Mouse (Mus musculus) gastrocnemius, postnatal 14 days (tissue): ENCODE measurements around the gene Apoe. TPM values are rescaled to one million over a fixed set of nuclear protein-coding genes. Genes with fewer than 3 reads are reported as not detected.

Experiments used
- DNase-seq: peaks from one replicate; pipeline ENCODE4 v3.0.0; 2021; ENCODE audit warnings: mixed read lengths
- intact Hi-C: fragments of 180-260 bp; cut with DNase I; formaldehyde crosslinking; loops from one replicate; pipeline ENCODE4 v1.15.1; 2025; ENCODE audit warnings: low total_unique reads
- total RNA-seq, 2 experiments: library from RNA; stranded (reverse); gene quantifications; 2 replicates each; pipeline ENCODE4 v1.2.3; 2021

The Apoe gene
- total RNA-seq, 2 experiments from 2014 or later = 56.6 to 84.2 TPM

DNA sequence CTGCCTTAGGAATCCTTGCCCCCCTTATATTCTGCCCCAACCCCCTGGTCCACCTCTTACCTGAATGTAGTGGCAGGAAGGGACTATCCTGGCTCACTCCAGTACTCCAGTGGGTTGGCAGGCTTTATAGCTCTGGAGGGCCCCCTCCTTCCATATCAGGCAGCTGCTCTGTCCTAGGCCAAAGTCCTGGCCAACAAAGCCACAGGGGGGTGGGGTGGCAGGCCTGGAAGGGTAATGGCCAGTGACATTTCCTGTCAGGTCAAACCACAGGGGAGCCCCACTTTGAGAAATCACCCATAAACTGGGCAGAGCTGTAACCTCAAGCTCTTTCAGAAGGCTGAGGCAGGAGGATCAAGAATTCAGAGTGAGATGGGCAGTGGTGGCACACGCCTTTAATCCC, 22.3 kb downstream of the Apoe start:
- no peak for DNase-seq
- intact Hi-C loops = no loop called here

DNA sequence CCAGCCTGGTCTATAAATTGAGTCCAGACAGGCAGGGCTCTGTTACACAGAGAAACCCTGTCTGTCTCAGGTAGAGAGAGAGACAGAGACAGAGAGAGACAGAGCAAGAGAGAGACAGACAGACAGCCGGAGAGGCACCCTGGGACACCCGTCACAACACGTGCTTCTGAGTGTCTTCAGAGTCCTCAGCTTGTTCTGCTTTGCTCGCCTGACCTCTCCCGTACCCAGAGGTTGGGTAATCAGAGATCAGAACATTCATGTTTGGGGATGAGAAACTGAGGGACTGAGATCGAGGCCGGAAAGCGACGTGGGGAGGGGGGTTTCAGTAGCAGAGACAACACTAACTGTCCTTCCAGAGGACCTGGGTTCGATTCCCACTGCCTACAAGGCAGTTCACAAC, 23.2 kb downstream of the Apoe start:
- intact Hi-C loops = no loop called here
- no peak for DNase-seq

DNA sequence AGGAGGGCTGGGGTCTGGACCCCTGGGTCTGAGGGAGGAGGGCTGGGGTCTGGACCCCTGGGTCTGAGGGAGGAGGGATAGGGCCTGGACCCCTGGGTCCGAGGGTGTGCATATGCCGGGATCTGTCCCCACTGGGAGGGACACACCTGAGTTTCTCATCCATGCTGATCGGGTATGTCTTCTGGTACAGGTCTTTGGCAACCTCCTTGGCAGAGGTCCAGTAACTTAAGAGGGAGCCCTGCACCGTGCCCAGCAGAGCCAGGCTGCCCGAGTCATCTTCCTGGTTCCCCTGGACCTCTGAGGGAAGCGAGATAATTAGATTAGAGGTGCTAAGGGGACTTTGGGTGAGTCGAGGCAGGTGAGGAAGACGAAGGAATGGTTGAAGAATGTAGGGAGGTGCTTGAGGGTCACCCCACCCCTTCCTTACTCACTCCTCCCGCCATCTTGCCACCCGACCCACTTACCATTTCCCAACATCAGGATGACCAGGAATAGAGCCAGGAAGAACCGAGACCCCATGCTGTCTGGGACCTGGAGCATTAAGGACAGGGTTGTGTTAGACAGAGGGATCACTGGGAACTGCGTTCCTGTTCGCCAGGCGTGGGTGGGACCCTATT, 25.8 kb downstream of the Apoe start:
- intact Hi-C loops = no loop called here
- no peak for DNase-seq

DNA sequence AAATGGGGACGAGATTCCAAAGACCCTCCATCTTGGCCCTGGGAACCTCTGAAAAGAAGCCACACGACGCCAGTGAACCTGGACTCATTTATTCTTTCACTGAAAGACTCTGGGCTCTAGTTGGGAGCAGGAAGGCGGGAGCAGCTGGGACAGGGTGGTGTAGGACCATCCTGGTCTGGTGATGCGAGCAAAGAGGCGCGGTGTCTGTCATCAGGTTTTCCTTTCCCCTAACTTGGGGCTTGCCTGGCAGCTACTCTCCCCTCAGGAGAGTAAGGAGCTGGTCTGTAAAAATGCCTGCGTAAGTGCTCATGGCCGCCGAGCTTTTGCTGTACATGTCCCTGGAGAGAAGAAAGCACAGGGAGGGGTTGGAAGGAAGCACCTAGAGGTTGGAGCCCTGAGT, 27.5 kb downstream of the Apoe start:
- intact Hi-C loops = no loop called here
- DNase-seq = no peak

DNA sequence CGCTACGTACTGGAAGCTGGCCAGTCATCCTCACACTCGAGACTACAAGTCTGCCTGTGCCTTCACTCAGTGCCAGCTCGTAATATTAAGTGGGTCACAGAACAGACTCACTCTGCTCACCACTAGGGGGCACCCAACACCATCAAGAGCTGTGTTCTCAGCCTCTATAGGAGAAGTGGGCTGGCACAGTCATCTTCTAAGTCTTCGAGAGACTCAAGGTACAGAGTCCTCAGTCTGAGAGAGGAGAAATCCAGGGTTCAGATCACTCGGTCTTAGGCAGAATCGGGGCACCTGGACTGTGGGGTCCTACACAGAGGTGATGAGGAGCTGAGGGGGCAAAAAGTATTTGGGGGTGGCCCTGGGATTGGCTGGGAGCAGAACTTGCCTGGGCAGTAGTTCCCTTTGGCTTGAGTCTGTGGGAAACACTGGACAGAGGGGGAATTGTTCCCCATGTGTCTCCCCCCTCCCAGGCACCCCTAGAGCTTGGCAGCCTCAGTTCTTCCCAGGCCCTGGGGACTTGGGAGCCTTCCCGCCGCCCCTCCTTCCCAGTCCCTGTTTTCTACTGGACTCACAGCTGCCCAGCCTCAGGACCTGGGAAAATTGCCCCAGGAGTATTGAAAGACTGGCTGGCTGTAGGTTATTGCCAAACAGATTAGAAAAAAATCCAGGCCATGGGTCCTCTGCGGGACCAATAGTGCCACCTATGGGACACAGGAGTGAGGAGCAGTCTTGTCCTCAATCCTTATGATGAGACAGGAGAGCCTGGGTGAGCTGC, 29.9 kb downstream of the Apoe start:
- DNase-seq = peak; percentile 91
- intact Hi-C loops = loop anchor here (2.0 kb wide), 1 partner anchor 34 kb away; no protein-coding TSS in a partner anchor

DNA sequence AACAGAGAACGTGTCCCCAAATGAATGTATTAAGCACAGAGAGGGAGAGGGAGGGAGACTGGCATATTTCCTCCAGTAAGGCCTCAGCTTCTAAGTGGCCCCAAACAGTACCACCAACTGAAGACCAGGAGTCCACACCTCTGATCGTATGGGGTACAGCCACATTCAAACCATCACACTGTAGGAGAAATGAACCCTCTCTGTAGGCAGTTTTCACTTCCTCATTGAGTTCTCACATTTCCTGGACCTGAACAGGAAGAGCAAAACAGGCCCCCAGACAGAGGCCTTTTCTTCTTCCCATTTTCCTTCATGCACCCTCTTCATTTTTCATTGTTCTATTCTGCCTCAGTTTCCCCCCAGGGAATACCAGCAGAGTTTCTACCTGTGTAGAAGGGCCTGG, 31.6 kb downstream of the Apoe start:
- intact Hi-C loops = no loop called here
- DNase-seq = no peak

DNA sequence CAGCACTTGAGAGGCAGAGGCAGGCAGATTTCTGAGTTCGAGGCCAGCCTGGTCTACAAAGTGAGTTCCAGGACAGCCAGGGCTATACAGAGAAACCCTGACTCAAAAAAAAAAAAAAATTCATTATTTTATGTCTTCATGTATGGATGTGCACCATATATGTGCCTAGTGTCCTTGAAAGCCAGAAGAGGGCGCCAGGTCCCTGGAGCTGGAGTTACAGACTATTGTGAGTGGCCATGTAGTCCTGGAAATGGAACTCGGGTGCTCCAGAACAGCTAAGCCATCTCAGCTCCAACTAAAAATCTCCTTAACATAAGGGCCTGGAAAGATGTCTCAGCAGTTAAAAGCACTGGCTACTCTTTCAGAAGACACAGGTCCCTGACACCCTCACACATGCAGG, 32.2 kb downstream of the Apoe start:
- intact Hi-C loops = no loop called here
- DNase-seq = no peak

DNA sequence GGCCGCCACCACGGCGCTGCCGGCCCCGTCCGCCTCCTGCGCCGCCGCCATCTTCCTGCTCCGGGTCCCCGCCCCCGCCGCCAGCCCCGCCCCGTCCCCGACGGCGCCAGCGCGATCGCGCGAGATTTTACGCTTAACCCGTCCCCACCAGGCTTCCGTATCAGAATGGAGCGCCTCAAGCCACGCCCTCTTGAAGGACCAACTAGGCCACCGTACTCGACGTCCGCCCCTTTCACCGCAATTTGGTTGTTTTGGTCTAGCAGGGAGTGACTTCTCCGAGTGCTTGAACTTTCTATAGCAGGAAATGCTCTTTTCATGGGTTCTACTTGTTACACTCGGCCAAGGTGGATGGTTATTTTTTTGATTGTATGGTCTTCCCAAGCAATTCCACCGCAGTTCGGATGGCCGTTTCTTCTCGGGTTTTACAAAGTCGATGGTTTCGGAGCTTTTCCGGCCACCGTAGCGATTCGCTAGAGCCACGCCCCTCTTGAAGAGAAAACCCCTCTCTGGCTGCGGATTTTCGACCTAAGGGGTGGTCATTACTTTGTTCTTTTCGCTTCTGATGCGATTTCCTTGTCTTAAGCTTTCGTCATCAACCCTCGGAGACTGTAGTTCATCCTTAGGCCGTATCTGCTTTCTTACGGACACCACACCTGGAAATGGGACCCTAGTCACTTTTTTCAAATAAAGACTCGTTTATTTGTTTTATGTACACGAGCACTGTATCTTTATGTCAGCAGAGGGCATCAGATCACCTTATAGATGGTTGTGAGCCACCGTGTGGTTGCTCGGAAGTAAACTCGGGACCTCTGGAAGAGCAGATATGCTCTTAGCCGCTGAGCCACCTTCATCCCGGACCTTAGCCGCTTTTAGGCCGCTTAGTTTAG, 33.8 kb downstream of the Apoe start, which contains the start of gene Clptm1:
Gene Clptm1, minus strand, starts transcription at position 79 of the 887 bp plus-strand sequence.
- intact Hi-C loops = no loop called here
- DNase-seq = peak; percentile 97

DNA sequence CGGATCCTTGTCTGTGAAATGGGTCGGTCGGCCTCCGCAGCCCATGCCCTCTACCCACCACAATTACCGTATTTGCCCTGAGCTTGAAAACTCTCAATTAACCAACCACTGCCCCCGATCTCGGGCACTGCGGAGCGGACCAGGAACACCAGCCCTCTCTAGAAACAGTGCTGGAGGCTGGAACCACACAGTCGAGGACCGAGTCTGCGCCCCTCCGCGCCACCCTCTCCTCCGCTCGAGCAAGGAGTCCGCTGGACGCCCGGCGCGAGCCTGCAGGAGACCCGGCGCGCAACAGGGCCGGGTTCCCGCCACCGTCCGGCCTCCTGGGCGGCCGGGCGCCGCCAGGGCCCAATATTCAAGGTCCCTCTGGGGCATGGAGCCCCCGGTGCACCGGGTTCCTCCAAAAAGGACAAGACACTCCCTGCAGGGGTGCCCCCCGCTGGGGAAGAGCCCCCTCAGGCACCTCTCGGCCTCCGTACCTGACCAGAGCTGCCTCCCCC, 34.5 kb downstream of the Apoe start:
- DNase-seq = no peak
- intact Hi-C loops = no loop called here

DNA sequence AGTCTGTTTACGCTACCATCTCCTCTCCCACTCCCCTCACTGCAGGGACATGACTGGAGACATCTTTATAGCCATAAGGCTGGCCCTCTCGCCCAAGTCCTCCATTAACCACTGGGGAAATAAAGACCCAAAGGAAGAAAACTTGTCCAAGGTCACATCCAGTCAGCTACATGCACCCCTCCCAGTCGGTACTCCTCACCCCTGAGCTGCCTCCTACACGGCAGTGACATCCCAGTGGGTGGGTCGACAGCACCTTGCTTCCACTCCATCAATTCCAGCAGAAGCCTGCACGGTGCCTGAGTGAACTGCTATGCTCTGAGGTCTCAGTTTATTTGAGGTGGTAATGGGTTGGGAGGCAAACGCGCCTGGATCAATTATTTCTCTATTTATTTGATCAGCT, 35.0 kb downstream of the Apoe start:
- intact Hi-C loops = no loop called here
- no peak for DNase-seq

DNA sequence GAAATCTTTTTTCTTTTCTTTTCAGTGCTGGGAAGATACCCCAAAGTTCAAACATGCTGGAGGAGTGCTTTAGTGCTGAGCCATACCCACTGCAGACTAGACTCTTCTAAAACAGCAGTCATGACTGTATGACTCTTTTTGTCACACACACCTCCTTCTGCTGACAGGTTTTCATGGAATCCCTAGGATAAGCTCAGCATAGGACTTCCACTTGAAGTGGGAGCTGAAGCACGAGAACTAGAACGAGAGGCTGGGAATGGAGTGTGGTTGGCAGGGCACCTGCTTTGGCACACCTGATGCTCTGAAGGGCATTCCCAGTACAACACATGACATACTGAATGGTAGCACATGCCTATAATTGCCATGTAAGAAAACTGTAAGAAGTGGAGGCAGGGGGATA, 46.4 kb downstream of the Apoe start:
- intact Hi-C loops = no loop called here
- DNase-seq = no peak

DNA sequence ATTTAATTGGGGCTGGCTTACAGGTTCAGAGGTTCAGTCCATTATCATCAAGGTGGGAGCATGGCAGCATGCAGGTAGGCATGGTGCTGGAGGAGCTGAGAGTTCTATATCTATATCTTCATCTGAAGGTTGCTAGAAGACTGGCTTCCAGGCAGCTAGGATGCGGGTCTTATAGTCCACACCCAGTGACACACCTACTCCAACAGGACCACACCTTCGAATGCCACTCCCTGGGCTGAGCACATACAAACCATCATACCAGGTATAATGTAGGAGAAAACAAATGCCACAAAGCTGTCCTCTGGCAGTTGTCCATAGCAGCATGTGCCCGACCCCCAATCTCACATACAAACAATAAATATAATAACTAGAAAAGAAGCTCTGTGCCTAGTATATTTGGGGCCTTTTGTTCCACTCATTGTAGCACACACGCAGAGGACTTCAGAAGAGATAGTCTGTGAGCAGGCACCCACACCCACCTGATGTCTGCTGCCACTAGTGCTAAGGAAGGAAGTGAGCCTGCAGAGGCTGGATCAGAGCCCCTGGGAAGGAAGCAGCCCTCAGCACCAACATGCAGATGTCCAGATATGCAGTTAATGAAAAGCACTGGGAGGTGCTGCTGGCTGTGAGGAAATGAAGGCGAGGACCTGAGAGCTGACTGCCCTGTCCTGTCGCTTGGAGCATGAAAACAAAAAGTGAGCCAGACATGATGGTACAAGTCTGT, 47.8 kb downstream of the Apoe start:
- DNase-seq = no peak
- intact Hi-C loops = no loop called here

Other genes with a start within 250 kb of the Apoe start
- gene Mark4, start 240.4 kb downstream of the Apoe start, total RNA-seq = 10 to 100 TPM; 12.6 to 14.1 TPM
- under 1 TPM; 0.47 to 0.74 TPM for gene Exoc3l2, start 235.9 kb downstream of the Apoe start, total RNA-seq
- 1 to 10 TPM; 1.7 to 2.1 TPM for gene Bloc1s3, start 190.8 kb downstream of the Apoe start, total RNA-seq
- gene Trappc6a, start 190.8 kb downstream of the Apoe start, total RNA-seq = 10 to 100 TPM; 19.9 to 20.0 TPM
- not detected for gene Nkpd1, start 181.3 kb downstream of the Apoe start, total RNA-seq
- 10 to 100 TPM; 34.4 to 34.5 TPM for gene Ppp1r37, start 136.1 kb downstream of the Apoe start, total RNA-seq
- under 1 TPM in 1 of 2 experiments, not detected in 1; 0.27 TPM for gene Zfp296, start 121.9 kb downstream of the Apoe start, total RNA-seq
- gene Gemin7, start 121.6 kb downstream of the Apoe start, total RNA-seq = 10 to 100 TPM; 50.0 to 55.1 TPM
- 10 to 100 TPM; 10.6 to 12.0 TPM for gene Clasrp, start 94.7 kb downstream of the Apoe start, total RNA-seq
- 1 to 10 TPM; 4.9 to 7.3 TPM for gene Relb, start 69.8 kb downstream of the Apoe start, total RNA-seq
- gene Clptm1, start 34.2 kb downstream of the Apoe start, total RNA-seq = 10 to 100 TPM; 39.8 to 47.7 TPM
- gene Apoc2, start 21.2 kb downstream of the Apoe start, total RNA-seq = under 1 TPM; 0.41 to 0.44 TPM
- gene Gm44805, start 17.8 kb downstream of the Apoe start, total RNA-seq = not detected
- gene Apoc4, start 17.7 kb downstream of the Apoe start, total RNA-seq = not detected
- 1 to 10 TPM in 1 of 2 experiments, not detected in 1; 1.3 TPM for gene Apoc1, start 6.5 kb downstream of the Apoe start, total RNA-seq
- 10 to 100 TPM; 52.9 to 55.7 TPM for gene Tomm40, start 16.2 kb upstream of the Apoe start, total RNA-seq
- gene Nectin2, start 51.3 kb upstream of the Apoe start, total RNA-seq = 10 to 100 TPM in 1 of 2 experiments, 1 to 10 TPM in 1; 9.8 to 12.9 TPM
- 10 to 100 TPM; 48.5 to 51.9 TPM for gene Bcam, start 71.8 kb upstream of the Apoe start, total RNA-seq
- gene Cblc, start 97.6 kb upstream of the Apoe start, total RNA-seq = not detected
- gene Bcl3, start 123.6 kb upstream of the Apoe start, total RNA-seq = 1 to 10 TPM; 3.2 to 4.1 TPM
- not detected for gene Gm19345, start 152.8 kb upstream of the Apoe start, total RNA-seq
- under 1 TPM in 1 of 2 experiments, not detected in 1; 0.12 TPM for gene Ceacam16, start 162.1 kb upstream of the Apoe start, total RNA-seq
- gene Ceacam19, start 188.8 kb upstream of the Apoe start, total RNA-seq = not detected
- gene Pvr, start 222.0 kb upstream of the Apoe start, total RNA-seq = 1 to 10 TPM; 8.0 to 9.4 TPM